Mouse (Mus musculus) midbrain, embryonic 14.5 days (tissue): ENCODE results near the gene Dscam. TPM values are rescaled to one million over a fixed set of nuclear protein-coding genes. Genes with fewer than 3 reads are reported as not detected.

Experiments used
- ATAC-seq: fragments of 200-750 bp; cut with Nextera tagmentation; 2 replicates; pipeline ENCODE4 v1.8.0; 2017; ENCODE audit warnings: moderate number of reproducible peaks, moderate library complexity; ENCODE audit not compliant: low FRiP score, low TSS enrichment
- DNase-seq: peaks from one replicate; pipeline ENCODE4 v3.0.0-alpha.2; 2015
- H3K27ac ChIP-seq: fragments of 300-500 bp; sonication (generic); replicated peaks from 2 replicates; pipeline ENCODE4 v1.5.1; 2014; ENCODE audit warnings: mild to moderate bottlenecking, low read depth, low read length, moderate library complexity
- H3K27me3 ChIP-seq: fragments of 300-500 bp; sonication (generic); 2 replicates; pipeline ENCODE4 v1.6.1; 2014; ENCODE audit warnings: low read length, control low read depth, mixed read lengths; ENCODE audit not compliant: control insufficient read depth, insufficient read depth
- H3K36me3 ChIP-seq: fragments of 300-500 bp; sonication (generic); 2 replicates; pipeline ENCODE4 v1.6.1; 2014; ENCODE audit warnings: low read length, control low read depth; ENCODE audit not compliant: control insufficient read depth, insufficient read depth
- H3K4me1 ChIP-seq: fragments of 300-500 bp; sonication (generic); 2 replicates; pipeline ENCODE4 v1.6.1; 2014; ENCODE audit warnings: mild to moderate bottlenecking, antibody characterized with exemption, low read length, control low read depth; ENCODE audit not compliant: control insufficient read depth, insufficient read depth
- H3K4me2 ChIP-seq: fragments of 300-500 bp; sonication (generic); 2 replicates; pipeline ENCODE4 v1.6.1; 2014; ENCODE audit warnings: mild to moderate bottlenecking, low read length, moderate library complexity
- H3K4me3 ChIP-seq: fragments of 300-500 bp; sonication (generic); replicated peaks from 2 replicates; pipeline ENCODE4 v1.5.1; 2014; ENCODE audit warnings: low read depth, low read length
- H3K9ac ChIP-seq: fragments of 300-500 bp; sonication (generic); replicated peaks from 2 replicates; pipeline ENCODE4 v1.6.1; 2014; ENCODE audit warnings: mild to moderate bottlenecking, low read length, moderate library complexity
- H3K9me3 ChIP-seq: fragments of 300-500 bp; sonication (generic); 2 replicates; pipeline ENCODE4 v1.6.1; 2016; ENCODE audit warnings: low read length, control low read depth, mixed read lengths; ENCODE audit not compliant: control insufficient read depth
- WGBS: fragments of 180-500 bp; shearing (Covaris S2); extraction: QIAGEN DNeasy Blood & Tissue Kit; methylation state at CpG from one replicate; pipeline ENCODE4 v1.1.7; 2014; 5-methylcytosine and 5-hydroxymethylcytosine counted together
- polyA plus RNA-seq: library from polyadenylated mRNA; unstranded; fragments of >200 nt; fragmentation: Nextera tagmentation; extraction: Ambion mirVana; gene quantifications from 2 replicates; pipeline ENCODE4 v1.2.1, GENCODE M21; 2014

Gene Dscam
- polyA plus RNA-seq, 1 experiment from 2014 or later: 24.7 TPM

DNA sequence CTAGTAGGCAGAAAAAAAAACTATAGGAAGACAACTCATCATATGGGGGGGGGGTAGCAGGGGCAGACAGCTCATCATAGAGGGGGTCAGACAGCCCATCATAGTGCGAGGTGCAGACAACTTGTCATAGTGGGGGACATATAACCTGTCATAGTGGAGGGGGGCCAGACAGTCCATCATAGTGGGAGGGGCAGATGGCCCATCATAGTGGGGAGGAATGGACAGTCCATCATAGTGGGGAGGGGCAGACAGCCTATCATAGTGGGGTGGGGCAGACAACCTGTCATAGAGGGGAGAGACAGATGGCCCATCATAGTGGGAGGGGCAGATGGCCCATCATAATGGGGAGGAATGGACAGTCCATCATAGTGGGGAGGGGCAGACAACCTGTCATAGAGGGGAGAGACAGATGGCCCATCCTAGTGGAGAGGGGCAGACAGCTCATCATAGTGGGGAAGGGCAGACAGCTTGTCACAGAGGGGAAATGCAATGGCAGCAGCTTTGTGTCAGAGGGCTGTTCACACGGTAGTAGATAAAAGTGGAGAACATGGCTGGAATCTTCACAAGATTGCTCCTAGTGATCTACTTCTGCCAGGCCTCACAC is 447.4 kb downstream of the Dscam start:
- H3K36me3 ChIP-seq: no peaks in the 10 kb centered on the region
- H3K4me3 ChIP-seq: no peak overlapping the region
- H3K4me2 ChIP-seq: no peak overlapping the region
- H3K9me3 ChIP-seq: no peaks in the 10 kb centered on the region
- H3K27ac ChIP-seq: no peak overlapping the region
- no peaks in the 10 kb centered on the region for H3K27me3 ChIP-seq
- DNase-seq: no peak
- 87% methylated on average over 2 of the region's 2 CpGs for WGBS
- ATAC-seq: no peak
- peaks cover 43% of the 10 kb centered on the region for H3K4me1 ChIP-seq
- H3K9ac ChIP-seq: no peak overlapping the region

DNA sequence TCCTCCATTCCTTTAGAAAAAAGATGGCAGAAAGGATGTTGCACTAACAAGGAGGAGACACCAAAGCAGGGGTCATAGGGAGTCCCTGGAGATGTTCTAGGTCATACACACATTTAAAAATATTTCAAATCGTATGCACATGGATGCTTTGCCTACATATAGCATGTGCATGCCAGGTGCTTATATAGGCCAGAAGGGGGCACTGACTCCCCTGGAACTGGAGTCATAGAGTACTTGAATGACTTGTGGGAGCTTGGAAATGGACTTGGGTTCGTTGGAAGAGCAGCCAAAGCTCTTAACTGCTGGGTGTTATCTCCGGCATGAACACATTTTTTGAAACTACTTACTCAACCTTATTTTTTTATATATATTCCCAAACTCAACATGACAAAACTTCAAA is 448.4 kb downstream of the Dscam start:
- no peaks in the 10 kb centered on the region for H3K9me3 ChIP-seq
- 78% methylated on average over 3 of the region's 3 CpGs for WGBS
- DNase-seq: peak; percentile 31
- H3K4me2 ChIP-seq: no peak overlapping the region
- no peaks in the 10 kb centered on the region for H3K36me3 ChIP-seq
- H3K27ac ChIP-seq: no peak overlapping the region
- H3K27me3 ChIP-seq: no peaks in the 10 kb centered on the region
- no peak for ATAC-seq
- H3K9ac ChIP-seq: no peak overlapping the region
- no peak overlapping the region for H3K4me3 ChIP-seq
- H3K4me1 ChIP-seq: peaks cover 39% of the 10 kb centered on the region

DNA sequence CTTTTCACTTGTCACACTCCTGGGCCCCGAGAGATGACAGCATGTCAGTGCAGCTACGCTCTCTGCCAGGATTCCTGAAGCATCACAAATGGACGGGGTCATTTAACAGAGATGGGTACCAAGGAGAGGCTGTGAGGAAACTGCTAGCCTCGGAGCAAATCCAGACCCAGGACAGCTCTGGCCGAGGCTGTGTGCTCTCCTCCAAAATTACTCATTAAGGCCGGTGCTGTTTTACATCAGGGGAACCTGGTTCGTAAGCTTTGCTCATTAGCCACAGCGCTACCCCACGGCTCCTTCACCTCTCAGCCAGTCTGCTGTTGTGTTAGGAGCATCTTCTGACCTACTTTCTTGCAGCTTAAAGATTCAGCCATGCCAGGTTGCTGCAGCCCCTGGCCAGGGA is 449.3 kb downstream of the Dscam start:
- no peak for ATAC-seq
- Histone ChIP-seq H3K4me2 (no peak overlapping the region), H3K4me1 (peaks cover 31% of the 10 kb centered on the region), H3K27me3 (no peaks in the 10 kb centered on the region), H3K4me3 (no peak overlapping the region), H3K9ac (no peak overlapping the region), H3K36me3 (no peaks in the 10 kb centered on the region), H3K27ac (peak overlapping the region; percentile 71), H3K9me3 (no peaks in the 10 kb centered on the region)
- DNase-seq: peak; percentile 27
- 59% methylated on average over 9 of the region's 9 CpGs for WGBS

DNA sequence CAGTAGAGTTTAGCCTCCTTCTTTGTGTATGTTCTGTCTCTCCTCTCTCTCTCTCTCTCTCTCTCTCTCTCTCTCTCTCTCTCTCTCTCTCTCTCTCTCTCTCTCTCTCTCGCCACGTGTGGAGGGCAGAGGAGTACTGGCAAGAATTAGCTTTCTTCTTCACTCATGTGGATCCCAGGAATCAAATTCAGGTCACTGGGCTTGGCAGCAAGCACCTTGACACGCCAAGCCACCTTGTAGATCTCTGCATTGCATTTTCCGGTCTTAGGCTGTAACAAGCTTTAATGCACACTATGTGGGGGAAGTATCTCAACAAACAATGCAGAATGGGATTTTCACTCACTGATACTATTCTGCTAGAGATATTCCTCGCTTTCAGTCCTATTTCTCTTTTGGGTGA is 449.9 kb downstream of the Dscam start:
- ATAC-seq (no peak), DNase-seq (no peak)
- Histone ChIP-seq H3K9ac (no peak overlapping the region), H3K27ac (peak overlapping the region; percentile 71), H3K4me3 (no peak overlapping the region), H3K9me3 (no peaks in the 10 kb centered on the region), H3K27me3 (no peaks in the 10 kb centered on the region), H3K36me3 (no peaks in the 10 kb centered on the region), H3K4me2 (no peak overlapping the region), H3K4me1 (peaks cover 25% of the 10 kb centered on the region)
- WGBS: 59% methylated on average over 5 of the region's 5 CpGs

DNA sequence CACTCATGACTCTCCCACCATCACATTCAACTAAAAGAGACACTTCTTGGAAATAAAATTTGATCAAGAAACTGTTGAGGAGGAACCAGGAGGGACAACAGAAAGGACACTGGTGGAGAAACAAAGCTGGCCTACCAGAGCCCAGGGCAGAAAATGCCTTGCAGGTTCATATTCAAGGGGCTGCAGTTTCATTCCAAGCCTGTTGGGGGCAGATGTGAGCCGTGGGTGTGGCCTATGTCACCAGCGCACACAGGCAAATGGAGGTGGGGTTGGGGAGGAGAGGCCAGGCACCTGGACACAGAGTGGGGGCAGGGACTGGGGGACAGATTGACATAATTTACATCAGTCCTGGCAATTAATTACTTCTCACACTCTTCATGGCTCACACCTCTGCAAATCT is 452.3 kb downstream of the Dscam start:
- Histone ChIP-seq H3K9me3 (no peaks in the 10 kb centered on the region), H3K4me1 (peaks cover 9% of the 10 kb centered on the region; the same call in 1 of the 2 replicates), H3K4me3 (no peak overlapping the region), H3K4me2 (no peak overlapping the region), H3K9ac (no peak overlapping the region), H3K36me3 (peaks cover 10% of the 10 kb centered on the region), H3K27me3 (no peaks in the 10 kb centered on the region), H3K27ac (no peak overlapping the region)
- ATAC-seq: no peak
- peak; percentile 33 for DNase-seq
- 6% methylated on average over 2 of the region's 2 CpGs for WGBS

DNA sequence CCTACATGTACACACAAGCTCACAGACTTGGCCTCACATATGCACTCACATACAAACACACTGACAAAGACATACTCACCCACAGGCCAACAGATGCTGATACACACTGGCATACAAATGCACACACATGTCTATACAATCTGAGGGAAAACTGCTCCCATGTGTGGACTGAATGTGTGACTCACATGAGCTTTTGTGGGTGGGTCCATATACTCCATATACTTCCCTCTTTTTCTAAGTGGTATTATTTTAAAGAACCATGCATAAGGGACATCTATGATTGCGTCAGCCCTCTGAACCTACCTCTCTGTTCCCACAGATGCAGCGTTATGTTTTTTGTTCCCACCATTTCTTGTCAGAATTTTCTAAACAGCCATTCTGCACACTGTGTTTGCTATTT is 453.9 kb downstream of the Dscam start:
- no peaks in the 10 kb centered on the region for H3K27me3 ChIP-seq
- WGBS: 96% methylated on average over 2 of the region's 2 CpGs

DNA sequence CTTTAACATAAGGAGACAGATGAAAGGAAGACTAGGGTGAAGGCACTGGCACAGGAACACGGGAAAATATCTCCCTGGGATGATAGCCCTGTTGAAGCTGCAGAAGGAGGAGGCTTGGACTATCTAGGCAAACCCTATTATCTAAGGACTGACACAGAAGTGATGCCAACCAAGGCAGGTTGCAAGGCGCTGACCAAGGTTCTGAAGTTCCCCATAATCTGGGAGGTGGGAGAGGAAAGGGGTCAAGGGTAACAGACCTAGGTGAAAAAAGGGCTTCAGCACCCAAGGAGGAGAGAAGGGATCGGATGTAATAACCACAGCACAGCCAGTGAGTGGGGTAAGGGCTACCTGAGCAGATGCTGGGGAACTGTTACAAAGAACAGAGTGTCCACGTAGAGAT is 458.6 kb downstream of the Dscam start:
- H3K9me3 ChIP-seq: no peaks in the 10 kb centered on the region
- DNase-seq: no peak
- H3K4me3 ChIP-seq: no peak overlapping the region
- H3K36me3 ChIP-seq: peaks cover 26% of the 10 kb centered on the region
- ATAC-seq: no peak
- H3K9ac ChIP-seq: no peak overlapping the region
- 48% methylated on average over 4 of the region's 4 CpGs for WGBS
- H3K4me2 ChIP-seq: no peak overlapping the region
- no peak overlapping the region for H3K27ac ChIP-seq
- no peaks in the 10 kb centered on the region for H3K4me1 ChIP-seq
- H3K27me3 ChIP-seq: no peaks in the 10 kb centered on the region

More for the DNA sequence above, 453.9 kb downstream of the Dscam start:
- no peak for DNase-seq
- Histone ChIP-seq H3K4me3 (no peak overlapping the region), H3K9ac (no peak overlapping the region), H3K27ac (no peak overlapping the region), H3K4me1 (0 out of 2 replicates have a peak, but pooled peaks cover 9% of the 10 kb centered on the region), H3K36me3 (peaks cover 10% of the 10 kb centered on the region), H3K4me2 (no peak overlapping the region), H3K9me3 (no peaks in the 10 kb centered on the region)
- no peak for ATAC-seq

DNA sequence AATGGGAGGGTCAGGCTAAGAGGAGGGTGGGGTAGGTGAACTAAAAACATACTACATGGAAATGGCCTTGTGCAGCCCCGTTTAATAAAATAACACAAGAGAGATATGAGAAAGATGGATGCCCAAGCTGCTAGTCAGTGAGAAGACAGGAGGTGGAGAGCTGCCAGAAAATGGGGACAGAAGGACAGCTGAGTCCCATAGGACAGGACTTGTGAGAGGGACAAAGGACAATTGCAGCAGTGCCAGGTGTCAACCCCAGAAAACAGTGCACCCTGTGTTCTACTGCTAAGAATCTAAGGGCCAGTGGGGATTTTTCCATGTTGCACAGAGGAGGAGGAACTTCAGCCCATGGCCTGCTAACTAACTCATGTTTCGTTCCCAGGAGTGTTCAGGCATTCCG is 470.0 kb downstream of the Dscam start:
- Histone ChIP-seq H3K4me1 (no peaks in the 10 kb centered on the region), H3K4me3 (no peak overlapping the region), H3K27me3 (no peaks in the 10 kb centered on the region), H3K27ac (no peak overlapping the region), H3K36me3 (no peaks in the 10 kb centered on the region), H3K9me3 (no peaks in the 10 kb centered on the region), H3K9ac (no peak overlapping the region), H3K4me2 (no peak overlapping the region)
- 85% methylated on average over 3 of the region's 3 CpGs for WGBS
- ATAC-seq (no peak), DNase-seq (no peak)

DNA sequence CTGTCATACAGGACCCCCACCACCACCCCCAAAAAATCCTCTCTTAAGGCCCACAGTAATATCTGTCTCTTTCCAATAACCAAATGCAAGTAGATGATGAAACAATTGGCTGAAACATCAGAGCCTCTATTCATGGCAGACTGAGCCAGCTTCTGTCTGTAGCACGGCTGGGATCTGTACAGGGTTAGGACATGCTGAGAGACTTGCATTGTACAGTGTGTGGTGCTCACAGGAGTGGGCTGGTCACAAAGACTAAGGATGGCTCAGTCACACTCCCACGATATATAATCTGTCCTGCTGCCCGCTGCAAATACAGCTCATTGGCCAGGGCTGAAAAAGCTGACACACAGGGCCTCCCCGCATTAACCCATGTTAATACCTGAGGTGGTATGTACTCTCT is 474.7 kb downstream of the Dscam start:
- no peak for DNase-seq
- Histone ChIP-seq H3K4me2 (no peak overlapping the region), H3K27me3 (no peaks in the 10 kb centered on the region), H3K27ac (no peak overlapping the region), H3K4me1 (peaks cover 4% of the 10 kb centered on the region; the same call in 1 of the 2 replicates), H3K9ac (no peak overlapping the region), H3K4me3 (no peak overlapping the region), H3K36me3 (no peaks in the 10 kb centered on the region), H3K9me3 (no peaks in the 10 kb centered on the region)
- 61% methylated on average over 4 of the region's 4 CpGs for whole genome bisulfite sequencing
- ATAC-seq: no peak
